In genomic region chr6:111449054-111449783, GRCm38 (mm10) we compare ENCODE assay signal across 12 mouse cellular contexts.
DNase-seq lines count a peak whose midpoint lies in the region; ATAC-seq lines count a peak whose summit lies in the region.
"Had no signal": no experiment of that assay in that cellular context is flagged by ENCODE, and none has a peak within 500 bp of the region (broad histone marks: within the 10 kb centered on the region; RNA-seq: fewer than 3 reads in every experiment).

No protein-coding gene starts in this region.

- no peak overlapping the region for H3K27ac ChIP-seq in heart, embryonic 12.5 days (ENCODE audit: poor library complexity, severe bottlenecking)
- 0 out of 2 replicates have a peak overlapping the region, but pooled peaks have one; percentile 35 for H3K27ac ChIP-seq in hindbrain, embryonic 13.5 days
- H3K27ac ChIP-seq in midbrain, embryonic 12.5 days (replicated peaks) = no peak overlapping the region

- no peak overlapping the region for H3K4me3 ChIP-seq in heart, embryonic 12.5 days
- no peak overlapping the region for H3K4me3 ChIP-seq in hindbrain, embryonic 13.5 days
- H3K4me3 ChIP-seq in midbrain, embryonic 12.5 days = no peak overlapping the region

- H3K4me2 ChIP-seq in heart, embryonic 12.5 days = no peak overlapping the region
- H3K4me2 ChIP-seq in hindbrain, embryonic 13.5 days = no peak overlapping the region
- H3K4me2 ChIP-seq in midbrain, embryonic 12.5 days (replicated peaks) = no peak overlapping the region

- H3K9ac ChIP-seq in heart, embryonic 12.5 days = no peak overlapping the region
- no peak overlapping the region for H3K9ac ChIP-seq in hindbrain, embryonic 13.5 days
- H3K9ac ChIP-seq in midbrain, embryonic 12.5 days (replicated peaks) = no peak overlapping the region

- WGBS in heart, embryonic 12.5 days = 47% methylated on average over 3 of the region's 3 CpGs
- 27% methylated on average over 3 of the region's 3 CpGs for WGBS in hindbrain, embryonic 13.5 days
- WGBS in midbrain, embryonic 12.5 days = 30% methylated on average over 3 of the region's 3 CpGs

- no peaks in the 10 kb centered on the region for H3K27me3 ChIP-seq in heart, embryonic 12.5 days (replicated peaks)
- H3K27me3 ChIP-seq in hindbrain, embryonic 13.5 days = no peaks in the 10 kb centered on the region
- no peaks in the 10 kb centered on the region for H3K27me3 ChIP-seq in midbrain, embryonic 12.5 days

- H3K36me3 ChIP-seq in heart, embryonic 12.5 days = no peaks in the 10 kb centered on the region
- H3K36me3 ChIP-seq in hindbrain, embryonic 13.5 days = no peaks in the 10 kb centered on the region
- H3K36me3 ChIP-seq in midbrain, embryonic 12.5 days = no peaks in the 10 kb centered on the region
- H3K36me3 ChIP-seq: G1E had no signal

- no peak for ATAC-seq in heart, embryonic 12.5 days (ENCODE audit: insufficient number of reproducible peaks, low FRiP score)
- ATAC-seq in hindbrain, embryonic 13.5 days (ENCODE audit: low FRiP score) = peak; percentile 72
- ATAC-seq in midbrain, embryonic 12.5 days (ENCODE audit: low FRiP score, low read depth) = peak; percentile 42

- peak; percentile 26 for DNase-seq in heart, adult 8-10 months (ENCODE audit: low spot score)
- DNase-seq in brain, adult 2 months (ENCODE audit: low read depth, low spot score) = peak; percentile 64
- no peak for DNase-seq in urinary bladder, postnatal 25 days (ENCODE audit: low spot score)
- no peak for DNase-seq in left cerebral cortex, adult 18-20 months (ENCODE audit: low spot score in 2 of 2)
- DNase-seq: adrenal gland, adult 8-10 months; lung, postnatal 36 days; spleen, adult 18-20 months; thymus, postnatal 4 days had no signal

- H3K9me3 ChIP-seq in heart, embryonic 12.5 days (replicated peaks) = no peaks in the 10 kb centered on the region
- no peaks in the 10 kb centered on the region for H3K9me3 ChIP-seq in hindbrain, embryonic 13.5 days
- H3K9me3 ChIP-seq in midbrain, embryonic 12.5 days = no peaks in the 10 kb centered on the region

- H3K4me1 ChIP-seq in heart, embryonic 12.5 days (replicated peaks) = no peaks in the 10 kb centered on the region
- peaks cover 11% of the 10 kb centered on the region; the same call in 1 of the 2 replicates for H3K4me1 ChIP-seq in hindbrain, embryonic 13.5 days (replicated peaks)
- H3K4me1 ChIP-seq in midbrain, embryonic 12.5 days = peaks cover 7% of the 10 kb centered on the region; the same call in 1 of the 2 replicates

Comparison
In these comparisons a context has a peak if more than half of its experiments do, and no peak if none do; other contexts are left out.
1. DNase-seq: peak in heart, adult 8-10 months (single experiment) and brain, adult 2 months (single experiment); none in urinary bladder, postnatal 25 days (single experiment) and left cerebral cortex, adult 18-20 months (0 of 2).